Mouse (Mus musculus) layer of hippocampus, postnatal 10 days (tissue): ENCODE data around the gene Hrh2. TPM values are rescaled to one million over a fixed set of nuclear protein-coding genes. Genes with fewer than 3 reads are reported as not detected.
A peak's percentile ranks its signal among the peaks of the same experiment; 100 is the strongest.

ENCODE experiments used
- DNase-seq, 2 experiments: peaks; one replicate each; pipeline ENCODE4 v3.0.0; 2021; ENCODE audit warnings: low spot score in 2 of 2
- long read RNA-seq: library from polyadenylated mRNA; stranded (forward); transcript quantifications from one replicate; pipeline ENCODE4 v2.0.0, GENCODE M21; 2023
- total RNA-seq, 2 experiments: library from RNA; stranded (reverse); gene quantifications; 2 replicates each; pipeline ENCODE4 v1.2.3; 2021

Gene Hrh2
- total RNA-seq = 1 to 10 TPM; 4.4 to 4.7 TPM
- long read RNA-seq = 0 reads

DNA sequence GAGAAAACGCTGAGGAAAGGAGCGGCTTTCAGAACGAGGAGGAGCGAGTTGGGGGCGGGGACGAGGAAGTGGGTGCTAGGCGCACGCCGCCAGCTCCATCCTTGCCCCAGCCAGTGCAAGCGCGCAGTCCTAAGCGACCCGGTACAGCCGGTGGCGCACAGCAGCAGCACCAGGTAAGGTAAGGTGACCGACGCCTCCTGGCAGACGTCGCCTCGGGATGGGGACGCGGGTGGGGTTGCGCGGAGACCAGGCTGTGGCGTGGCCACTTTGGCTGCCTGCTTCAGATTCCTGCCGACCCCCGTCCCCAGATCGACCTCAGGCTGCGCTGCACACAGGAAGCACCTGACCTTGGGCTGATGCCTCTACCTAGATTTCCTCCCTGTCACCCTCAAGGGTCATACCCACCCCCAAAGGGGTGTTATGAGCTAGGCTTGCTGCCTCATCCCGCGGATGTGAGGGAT, at the start of gene Hrh2:
Gene Hrh2, plus strand, starts transcription at position 109 of the 461 bp plus-strand sequence.
- peak; percentile 28 to 52 for DNase-seq

DNA sequence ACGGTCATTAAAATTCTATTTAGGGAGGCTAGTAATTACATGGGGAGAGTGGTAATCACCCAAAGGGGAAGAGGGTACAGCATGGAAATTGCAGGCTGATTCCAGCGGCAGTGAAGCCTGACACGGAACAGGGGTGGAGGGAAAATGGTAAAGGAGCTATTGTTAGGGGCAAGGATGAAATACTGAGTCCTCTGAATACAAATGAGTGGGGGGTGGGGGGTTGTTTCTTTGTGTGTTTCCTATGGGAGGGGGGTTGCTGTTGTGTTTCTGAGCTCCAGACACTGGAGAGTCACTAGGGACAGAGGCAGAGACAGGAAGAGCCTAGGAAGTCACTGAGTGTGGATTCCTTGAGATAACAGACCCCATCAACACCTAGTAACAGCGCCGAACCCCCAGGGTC, 48.1 kb upstream of the Hrh2 start:
- DNase-seq = no peak

DNA sequence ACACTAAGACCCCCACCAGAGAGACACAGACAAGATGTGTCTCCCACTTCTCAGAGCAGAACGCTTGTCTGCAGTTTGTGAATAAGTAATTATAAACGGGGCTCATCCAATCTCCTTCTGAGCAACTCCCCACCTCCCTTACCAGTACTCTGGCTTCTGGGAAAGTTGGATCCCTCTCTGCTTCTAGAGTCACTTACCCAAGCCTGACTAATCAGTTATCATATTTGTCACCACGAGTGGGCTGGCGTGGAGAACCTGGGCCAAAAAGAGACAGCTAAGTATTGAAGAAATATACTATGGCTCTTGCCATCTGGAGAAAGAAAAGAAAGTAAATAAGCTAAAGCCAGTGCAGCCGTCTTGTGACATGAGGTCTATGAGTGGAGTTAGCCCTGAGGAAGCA, 47.3 kb upstream of the Hrh2 start:
- no peak for DNase-seq

DNA sequence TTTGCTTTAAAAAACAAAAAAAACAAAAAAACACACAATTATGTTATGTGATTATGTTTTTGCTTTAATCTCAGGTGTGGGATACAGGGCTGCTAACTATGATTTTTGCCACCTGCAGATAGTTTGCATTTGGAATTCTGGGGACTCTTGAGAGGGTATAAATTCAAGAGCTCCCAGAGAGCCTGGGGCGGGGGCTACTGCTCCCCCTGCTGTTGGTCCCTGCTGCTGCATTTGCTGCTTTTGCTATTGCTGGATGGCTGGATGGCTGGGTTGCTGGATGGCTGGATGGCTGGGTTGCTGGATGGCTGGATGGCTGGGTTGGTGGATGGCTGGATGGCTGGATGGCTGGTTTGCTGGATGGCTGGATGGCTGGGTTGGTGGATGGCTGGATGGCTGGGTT, 44.6 kb upstream of the Hrh2 start:
- DNase-seq = no peak

DNA sequence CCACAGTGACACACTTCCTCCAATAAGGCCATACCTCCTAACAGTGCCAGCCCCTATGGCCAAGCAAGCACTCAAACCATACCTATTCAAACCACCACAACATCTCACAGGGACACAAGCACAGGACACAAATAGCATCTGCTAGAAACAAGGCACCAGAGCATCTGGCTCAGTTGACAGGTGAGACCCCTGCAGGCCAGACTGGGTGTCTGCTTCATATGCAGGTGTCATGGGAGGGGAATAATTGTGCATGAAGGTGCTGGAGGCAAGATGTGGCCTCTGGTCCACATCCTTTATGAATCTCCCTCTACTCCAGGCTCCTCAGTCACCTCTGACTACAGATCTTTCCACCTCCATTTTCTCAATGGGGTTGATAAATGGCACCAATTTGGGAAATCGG, 39.5 kb upstream of the Hrh2 start:
- DNase-seq = no peak

DNA sequence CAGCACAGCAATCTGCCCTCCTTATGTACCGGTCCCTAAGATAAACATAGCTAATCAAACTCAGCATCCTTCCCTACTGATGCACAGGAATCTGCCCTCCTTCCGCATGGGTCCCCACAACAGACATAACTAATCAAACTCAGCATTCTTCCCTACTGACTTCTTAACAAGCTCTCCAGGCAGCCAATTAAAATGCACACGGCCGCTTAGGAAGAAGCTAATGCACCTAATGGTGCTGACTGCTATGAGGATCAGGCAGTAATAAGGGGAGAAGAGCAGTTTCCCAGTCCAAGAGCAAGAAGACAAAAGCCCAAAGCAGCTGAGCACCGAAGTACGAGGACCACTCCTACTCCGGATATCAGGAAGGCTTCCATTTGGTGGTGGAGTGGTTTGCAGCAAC, 39.0 kb upstream of the Hrh2 start:
- DNase-seq = no peak

DNA sequence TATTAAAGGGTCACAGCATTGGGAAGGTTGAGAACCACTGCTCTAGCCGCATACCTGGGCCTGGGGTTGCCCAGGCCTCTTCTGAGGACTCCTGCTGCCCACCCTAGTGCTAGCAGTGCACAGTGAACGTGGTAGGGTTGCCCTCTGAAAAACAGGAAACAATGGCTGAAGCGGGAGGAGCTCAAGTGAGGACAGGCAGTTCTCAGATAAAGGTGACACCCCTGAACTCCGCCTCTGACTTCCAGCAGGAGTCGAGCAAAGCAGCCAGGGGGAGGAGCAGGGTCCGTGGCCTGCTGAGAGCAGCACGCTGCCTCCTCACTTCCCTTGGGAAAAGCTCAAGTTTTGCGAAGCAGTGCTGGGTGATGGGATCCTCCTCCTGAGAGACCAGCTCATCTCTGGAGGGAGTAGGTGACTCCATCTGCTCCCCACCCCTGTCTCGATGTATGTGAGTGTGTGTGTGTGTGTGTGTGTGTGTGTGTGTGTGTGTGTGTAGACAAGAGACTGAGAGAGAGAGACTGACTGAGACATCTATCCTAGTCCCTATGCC, 38.2 kb upstream of the Hrh2 start:
- no peak for DNase-seq

DNA sequence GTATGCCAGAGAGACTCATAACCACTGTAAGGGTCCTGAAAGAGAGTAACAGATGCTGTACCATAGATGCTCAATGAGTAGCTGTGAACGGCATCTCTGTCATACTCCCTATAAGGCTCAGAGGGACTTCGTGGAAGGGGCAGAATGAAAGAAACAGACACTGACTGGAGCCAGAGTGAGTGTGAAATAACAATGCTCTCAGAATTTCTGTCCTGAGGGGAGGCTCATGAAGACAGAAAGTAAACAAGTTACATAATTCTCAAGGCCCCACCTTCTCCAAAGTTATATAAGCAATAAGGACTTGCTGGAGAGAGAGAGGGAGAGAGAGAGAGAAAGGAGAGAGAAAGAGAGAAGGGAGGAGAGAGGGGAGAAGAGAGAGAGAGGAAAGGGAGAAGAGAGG, 36.1 kb upstream of the Hrh2 start:
- no peak for DNase-seq

DNA sequence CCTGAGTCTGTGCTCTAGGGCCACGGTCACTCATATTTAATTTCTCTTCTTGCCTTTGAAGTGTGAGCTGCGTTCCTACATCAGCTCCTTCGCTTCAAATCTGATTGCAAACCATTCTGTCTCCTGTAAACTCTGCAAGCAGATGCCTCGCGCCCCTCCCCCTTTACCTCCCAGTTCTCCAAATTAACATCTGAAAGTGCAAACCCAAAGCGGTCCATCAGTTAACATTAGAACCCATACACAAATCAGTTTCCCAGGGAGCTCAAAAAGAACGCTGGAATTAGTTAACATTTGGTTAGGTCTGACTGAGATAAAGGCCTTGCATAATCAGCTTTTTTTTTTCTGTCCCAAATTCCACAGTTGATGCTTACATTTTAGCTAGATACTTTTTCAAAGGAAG, 32.7 kb upstream of the Hrh2 start:
- DNase-seq = no peak

DNA sequence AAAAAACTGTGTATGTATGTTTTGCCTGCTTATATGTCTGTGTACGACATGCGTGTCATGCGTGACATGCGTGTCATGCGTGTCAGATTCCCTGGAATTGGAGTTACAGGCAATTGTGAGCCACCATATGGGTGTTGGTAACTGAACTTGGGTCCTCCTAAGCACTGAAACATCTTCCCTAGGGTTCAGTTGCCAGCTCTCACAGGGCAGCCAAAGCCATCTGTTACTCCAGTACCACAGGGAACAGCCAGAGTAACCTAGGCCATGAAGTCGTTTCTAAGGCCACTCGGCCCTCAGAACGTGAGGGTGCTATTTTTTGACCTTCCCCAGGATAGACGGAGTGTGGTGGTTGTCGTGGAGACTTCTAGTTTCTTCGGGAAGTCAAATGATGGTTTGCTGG, 32.2 kb upstream of the Hrh2 start:
- no peak for DNase-seq

DNA sequence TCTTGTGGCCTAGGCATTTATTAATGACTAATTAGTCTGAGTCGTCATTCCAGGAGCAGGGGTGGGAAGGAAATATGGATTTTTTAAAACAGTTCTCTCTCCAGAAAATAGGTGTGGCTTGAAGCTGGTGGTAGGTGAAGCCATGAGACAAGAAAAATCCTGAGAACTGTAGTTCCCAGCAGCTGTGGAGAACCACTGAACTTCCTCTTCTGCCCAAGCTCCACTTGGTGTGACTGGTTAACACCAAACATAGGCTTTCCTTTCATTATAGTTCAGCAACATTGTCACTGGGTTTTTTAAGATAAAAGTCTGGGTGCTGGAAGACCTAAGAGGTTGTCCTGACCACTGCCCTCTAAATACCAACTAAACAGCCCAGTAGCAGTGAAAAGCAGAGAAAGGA, 31.4 kb upstream of the Hrh2 start:
- DNase-seq = no peak

DNA sequence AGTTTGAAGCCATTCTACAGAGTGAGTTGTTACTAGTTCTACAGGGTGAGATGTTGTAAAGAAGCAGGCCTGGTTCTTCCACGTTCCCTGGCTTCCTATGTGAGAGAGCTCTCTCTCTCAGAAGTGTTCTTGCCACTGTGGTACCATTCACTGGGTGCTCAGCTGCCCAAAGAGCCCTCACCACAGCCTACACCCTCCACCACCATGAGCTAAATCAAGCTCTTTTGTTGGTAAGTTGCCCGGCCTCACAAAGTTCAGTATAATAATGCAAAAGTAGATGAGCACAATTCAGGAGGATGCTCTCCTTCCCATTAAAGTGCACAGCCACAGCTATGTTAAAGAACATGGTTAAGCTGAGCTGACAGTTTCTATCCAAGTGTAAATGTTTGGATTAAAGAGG, 30.4 kb upstream of the Hrh2 start:
- DNase-seq = no peak

DNA sequence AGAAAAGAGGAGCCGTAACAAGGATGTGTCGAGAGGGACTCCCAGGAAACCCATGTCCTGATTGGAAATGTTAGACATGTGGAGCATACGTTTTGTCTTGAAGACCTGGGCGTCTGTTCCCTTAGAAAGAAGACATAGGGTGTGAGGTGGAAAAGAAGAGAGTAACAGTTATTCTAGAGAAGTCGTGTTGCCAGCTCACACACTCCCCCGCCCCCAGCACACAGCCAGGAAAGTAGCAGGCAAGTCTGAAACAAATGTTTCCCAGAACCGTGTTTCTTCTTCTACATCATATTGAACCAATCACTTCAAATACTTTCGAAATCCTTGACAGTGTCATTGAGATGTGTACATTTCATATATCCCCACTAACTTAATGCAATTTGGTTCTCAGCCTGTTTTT, 28.6 kb upstream of the Hrh2 start:
- DNase-seq = no peak

DNA sequence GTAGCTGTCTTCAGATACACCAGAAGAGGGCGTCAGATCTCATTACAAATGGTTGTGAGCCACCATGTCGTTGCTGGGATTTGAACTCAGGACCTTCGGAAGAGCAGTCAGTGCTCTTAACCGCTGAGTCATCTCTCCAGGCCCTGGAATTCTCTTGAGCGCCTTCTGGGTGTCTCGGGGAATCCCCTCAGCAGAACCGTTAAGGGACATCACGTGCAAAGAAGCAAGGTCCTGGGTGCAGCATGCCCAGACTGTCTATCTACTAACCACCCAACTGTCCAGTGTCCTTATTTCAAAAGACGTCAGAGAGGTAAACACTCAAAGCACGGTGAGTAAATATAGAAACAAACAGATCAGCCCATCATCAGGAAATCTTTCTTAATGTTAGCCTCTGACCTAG, 27.5 kb upstream of the Hrh2 start:
- no peak for DNase-seq

DNA sequence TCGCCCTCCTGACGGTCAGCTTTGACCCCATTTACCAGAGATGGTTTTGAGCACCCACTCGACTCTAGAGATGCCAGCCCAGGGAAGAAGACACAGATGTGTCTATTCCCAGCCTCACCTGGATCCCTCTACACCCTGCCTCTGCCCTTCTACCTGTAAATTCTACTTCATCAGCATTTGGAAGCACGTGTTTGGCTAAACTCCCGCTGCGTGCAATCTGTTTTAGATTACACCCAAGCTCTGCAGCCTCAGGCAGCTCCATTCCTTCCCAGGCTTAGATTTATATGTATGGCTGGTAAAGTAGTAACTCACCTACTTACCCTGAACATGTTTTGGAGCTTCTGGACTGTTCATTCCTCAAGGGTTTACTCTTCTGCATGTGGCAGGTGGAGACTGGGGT, 26.9 kb upstream of the Hrh2 start:
- DNase-seq = no peak

DNA sequence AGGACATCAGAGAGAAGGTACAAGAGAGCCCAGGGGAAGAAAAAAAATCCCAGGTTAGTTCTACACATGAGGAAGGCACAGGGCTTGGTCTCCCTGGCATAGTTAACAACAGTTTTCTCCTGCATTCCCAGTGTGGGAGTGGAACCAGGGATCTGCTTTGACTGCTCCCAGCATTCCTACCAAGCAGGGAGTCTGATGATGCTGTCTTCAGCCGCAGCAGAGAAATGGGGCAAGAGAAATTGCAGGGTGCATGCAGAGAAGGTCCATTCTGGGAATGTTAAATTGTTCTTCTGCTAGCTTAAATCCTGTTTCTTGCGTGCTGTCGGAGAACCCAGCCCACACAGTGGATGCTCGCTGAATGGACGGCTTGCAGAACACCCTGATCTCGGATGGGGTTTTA, 26.2 kb upstream of the Hrh2 start:
- no peak for DNase-seq

DNA sequence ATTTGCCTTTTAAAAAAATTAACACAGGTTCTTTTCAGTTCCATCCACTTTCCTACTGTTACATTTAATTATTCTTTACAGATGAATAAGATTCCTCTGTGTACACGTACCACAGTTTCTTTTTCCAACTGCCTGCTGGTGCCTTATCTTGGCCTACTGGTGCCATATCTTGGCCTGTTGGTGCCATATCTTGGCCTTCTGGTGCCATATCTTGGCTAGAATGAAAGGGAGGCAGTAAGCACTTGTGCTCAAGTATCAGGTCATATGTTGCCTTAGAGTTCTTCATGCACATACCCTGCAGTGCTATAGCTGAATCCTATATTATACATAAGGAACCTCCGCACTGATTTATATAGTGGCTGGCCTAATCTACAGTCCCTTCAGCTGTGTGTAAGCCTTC, 24.9 kb upstream of the Hrh2 start:
- no peak for DNase-seq

DNA sequence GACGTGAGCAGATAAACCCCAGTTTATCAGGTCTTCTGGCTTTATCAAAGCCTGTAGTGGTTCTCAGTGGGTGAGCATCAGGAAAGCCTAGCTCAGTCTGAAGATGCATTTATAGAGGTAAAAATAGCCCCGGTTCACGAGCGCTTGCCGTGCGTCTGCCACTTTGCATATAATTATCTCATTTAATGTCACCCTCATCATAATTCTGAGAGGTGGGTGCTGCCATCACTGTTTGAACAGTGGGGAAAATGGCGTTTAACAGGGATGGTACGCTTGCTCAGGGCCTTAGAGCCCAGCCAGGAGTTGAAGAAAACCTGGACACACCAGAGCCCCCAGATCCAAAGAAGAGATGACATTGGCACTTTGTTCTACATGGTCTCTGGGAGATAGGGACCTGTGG, 23.3 kb upstream of the Hrh2 start:
- no peak for DNase-seq

DNA sequence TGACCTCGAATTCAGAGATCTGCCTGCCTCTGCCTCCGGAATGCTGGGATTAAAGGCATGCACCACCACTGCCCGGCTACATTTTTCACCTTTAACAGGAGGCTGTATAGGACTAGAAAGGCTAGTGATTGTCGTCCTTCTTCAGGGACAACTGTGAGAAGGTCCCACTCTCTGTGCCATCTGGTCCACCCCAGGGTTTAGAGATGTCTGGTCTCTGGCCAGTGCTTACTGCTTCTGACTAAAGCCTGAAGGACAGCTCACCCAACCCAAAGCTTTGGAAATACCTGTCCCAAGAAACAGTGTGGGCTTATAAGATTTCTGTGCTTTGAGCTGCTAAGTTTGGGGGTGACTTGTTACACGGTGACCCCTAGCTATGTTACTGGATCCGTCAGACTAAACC, 21.6 kb upstream of the Hrh2 start:
- no peak for DNase-seq

DNA sequence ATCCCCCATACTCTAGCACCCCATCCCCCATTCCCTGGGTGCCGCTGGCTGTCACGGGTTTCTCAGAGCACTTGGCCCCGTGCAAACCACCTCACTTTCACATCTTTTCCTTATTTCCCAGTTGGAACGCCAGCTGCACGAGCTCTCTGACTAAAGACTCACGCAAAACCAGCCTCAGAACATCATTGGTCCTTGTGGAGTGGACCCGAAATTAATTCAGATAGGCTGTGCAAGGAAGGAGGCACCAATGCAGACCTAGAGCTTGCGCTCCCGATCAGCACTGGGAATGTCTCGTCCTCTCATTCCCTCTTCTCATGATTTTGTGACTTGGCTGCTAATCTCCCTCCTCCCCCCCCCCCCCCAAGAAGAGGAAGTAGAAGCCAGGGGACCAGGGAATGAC, 20.6 kb upstream of the Hrh2 start:
- DNase-seq = no peak

DNA sequence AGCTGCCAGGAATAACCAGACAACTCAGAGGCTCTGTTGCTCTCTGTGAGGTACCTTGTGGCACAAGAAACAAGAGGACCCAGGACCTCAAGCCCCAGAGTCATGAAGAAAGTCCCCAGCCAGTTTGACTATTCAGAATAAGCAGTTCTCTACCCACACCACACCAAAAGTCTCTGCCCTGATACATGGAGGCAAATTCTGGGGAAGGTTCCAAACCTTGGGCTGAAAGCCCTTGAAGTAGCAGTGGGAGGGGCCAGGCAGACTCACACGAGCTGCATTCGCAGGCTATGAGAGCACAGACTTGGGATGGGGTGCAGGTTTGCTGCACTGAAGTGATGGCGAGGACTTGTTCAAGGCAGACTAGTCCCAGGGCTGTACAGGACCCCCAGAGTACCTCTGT, 20.2 kb upstream of the Hrh2 start:
- no peak for DNase-seq

DNA sequence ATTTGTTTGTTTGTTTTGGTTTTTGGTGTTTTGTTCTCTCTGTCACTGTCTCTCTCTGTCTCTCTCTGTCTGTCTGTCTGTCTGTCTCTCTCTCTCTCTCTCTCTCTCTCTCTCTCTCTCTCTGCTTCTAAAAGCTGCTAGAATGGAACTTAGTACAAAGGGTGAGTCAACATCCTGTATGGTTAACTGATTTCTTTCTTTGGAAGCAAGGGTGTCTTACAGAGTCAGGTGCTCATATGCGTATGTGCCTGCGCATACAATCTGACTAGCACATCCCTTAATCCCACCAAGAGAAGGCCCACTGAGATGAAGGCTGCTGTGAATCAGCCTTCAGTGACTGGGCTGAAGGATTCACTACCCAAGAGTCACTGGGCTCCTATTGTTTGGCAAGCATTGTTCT, 18.0 kb upstream of the Hrh2 start:
- DNase-seq = no peak

DNA sequence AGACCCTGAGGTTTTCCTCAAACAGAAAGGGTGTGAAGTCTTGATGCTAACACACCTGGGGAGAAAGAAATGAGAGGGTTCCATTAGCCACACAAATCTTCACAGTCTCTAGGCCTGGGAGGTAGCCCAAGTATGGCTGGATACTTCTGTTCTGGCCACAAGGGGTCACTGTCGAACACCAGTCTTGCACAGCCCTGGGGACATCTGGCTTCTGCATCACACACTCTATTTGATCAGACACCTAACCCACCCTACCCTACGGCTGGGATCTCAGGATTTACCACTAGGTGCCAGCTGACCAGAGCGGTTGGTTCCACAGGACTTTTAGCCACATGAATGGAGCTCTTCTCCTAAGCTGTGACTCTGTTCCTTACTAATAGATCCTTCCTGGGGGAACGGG, 17.2 kb upstream of the Hrh2 start:
- no peak for DNase-seq

DNA sequence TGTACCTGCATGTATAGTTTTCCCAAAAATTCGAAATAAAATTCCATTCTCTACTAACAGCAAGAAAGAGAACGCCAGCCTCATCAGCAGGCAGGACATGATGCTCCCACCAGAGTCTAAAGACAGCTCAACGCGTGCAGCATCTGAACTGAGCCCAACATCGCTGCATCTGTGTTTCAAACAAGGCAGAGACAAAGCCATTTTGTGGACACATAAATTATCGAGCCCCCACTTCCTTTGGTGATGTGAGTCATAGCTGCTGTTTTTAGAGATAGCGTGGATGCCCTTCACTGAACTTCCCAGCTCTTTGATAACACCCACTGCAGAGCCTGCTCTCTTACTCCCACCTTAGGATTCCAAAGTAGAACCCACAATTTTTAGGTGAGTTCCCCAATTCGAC, 16.5 kb upstream of the Hrh2 start:
- no peak for DNase-seq
